Mouse (Mus musculus) liver, embryonic 11.5 days (tissue): ENCODE results near the gene Zfpl1. TPM values are rescaled to one million over a fixed set of nuclear protein-coding genes. Genes with fewer than 3 reads are reported as not detected.
A peak's percentile ranks its signal among the peaks of the same experiment; 100 is the strongest.

ENCODE experiments used
- ATAC-seq: fragments of 200-750 bp; cut with Nextera tagmentation; replicated peaks from 2 replicates; pipeline ENCODE4 v1.8.0; 2017; ENCODE audit warnings: moderate number of reproducible peaks, mild to moderate bottlenecking, moderate TSS enrichment, moderate library complexity; ENCODE audit not compliant: low FRiP score
- DNase-seq: peaks from one replicate; pipeline ENCODE4 v3.0.0-alpha.2; 2017; ENCODE audit warnings: low spot score
- H3K27ac ChIP-seq: fragments of 300-500 bp; sonication (generic); 2 replicates; pipeline ENCODE4 v1.5.1; 2014; ENCODE audit warnings: mild to moderate bottlenecking, low read depth, low read length, control low read depth
- H3K27me3 ChIP-seq: fragments of 300-500 bp; sonication (generic); replicated peaks from 2 replicates; pipeline ENCODE4 v1.6.1; 2014; ENCODE audit warnings: low read length, mixed read lengths; ENCODE audit not compliant: control insufficient read depth, insufficient read depth
- H3K36me3 ChIP-seq: fragments of 300-500 bp; sonication (generic); 2 replicates; pipeline ENCODE4 v1.6.1; 2014; ENCODE audit warnings: mild to moderate bottlenecking, low read length, moderate library complexity, mixed read lengths; ENCODE audit not compliant: control insufficient read depth, insufficient read depth
- H3K4me1 ChIP-seq: fragments of 300-500 bp; sonication (generic); replicated peaks from 2 replicates; pipeline ENCODE4 v1.6.1; 2014; ENCODE audit warnings: low read length, mixed read lengths; ENCODE audit not compliant: control insufficient read depth, insufficient read depth
- H3K4me2 ChIP-seq: fragments of 300-500 bp; sonication (generic); 2 replicates; pipeline ENCODE4 v1.6.1; 2014; ENCODE audit warnings: mild to moderate bottlenecking, control low read depth, moderate library complexity
- H3K4me3 ChIP-seq: fragments of 300-500 bp; sonication (generic); 2 replicates; pipeline ENCODE4 v1.5.1; 2014; ENCODE audit warnings: low read depth, low read length, control low read depth
- H3K9ac ChIP-seq: fragments of 300-500 bp; sonication (generic); 2 replicates; pipeline ENCODE4 v1.6.1; 2014; ENCODE audit warnings: low read depth, low read length, control low read depth
- H3K9me3 ChIP-seq: fragments of 300-500 bp; sonication (generic); 2 replicates; pipeline ENCODE4 v1.6.1; 2016; ENCODE audit warnings: low read length, inconsistent platforms, mixed read lengths; ENCODE audit not compliant: control insufficient read depth
- WGBS: fragments of 180-500 bp; shearing (Covaris S2); extraction: QIAGEN DNeasy Blood & Tissue Kit; methylation state at CpG from one replicate; pipeline ENCODE4 v1.1.7; 2014; 5-methylcytosine and 5-hydroxymethylcytosine counted together
- polyA plus RNA-seq: library from polyadenylated mRNA; unstranded; fragments of >200 nt; fragmentation: Nextera tagmentation; extraction: Ambion mirVana; gene quantifications from 2 replicates; pipeline ENCODE4 v1.2.1, GENCODE M21; 2014

Zfpl1 gene
- polyA plus RNA-seq, 1 experiment from 2014 or later = 52.3 TPM

DNA sequence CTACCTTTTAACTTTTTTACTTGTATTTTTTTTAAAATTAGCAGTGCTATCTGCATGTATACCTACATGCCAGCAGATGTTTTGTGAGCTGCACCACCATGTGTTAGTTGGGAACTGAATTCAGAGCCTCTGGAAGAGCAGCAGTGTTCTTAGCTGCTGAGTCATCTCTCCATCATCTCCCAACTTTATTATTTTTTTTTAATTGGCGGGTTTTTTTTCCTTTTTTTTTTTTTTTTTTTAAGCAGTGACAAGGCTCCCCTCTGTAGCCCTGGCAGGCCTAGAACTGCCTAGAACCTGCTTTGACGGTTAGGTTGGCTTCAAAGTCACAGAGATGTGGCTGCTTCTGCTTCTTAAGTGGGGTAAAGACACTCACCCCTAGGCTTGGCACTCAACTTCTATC, 40.1 kb upstream of the Zfpl1 start:
- Histone ChIP-seq H3K4me3 (no peak overlapping the region), H3K27ac (no peak overlapping the region), H3K4me1 (no peaks in the 10 kb centered on the region; the same call in none of the 2 replicates), H3K4me2 (no peak overlapping the region), H3K36me3 (peaks cover 4% of the 10 kb centered on the region; the same call in 1 of the 2 replicates), H3K9ac (no peak overlapping the region), H3K9me3 (no peaks in the 10 kb centered on the region; the same call in 1 of the 2 replicates), H3K27me3 (no peaks in the 10 kb centered on the region)
- DNase-seq (no peak), ATAC-seq (no peak)
- WGBS = 79% methylated on average over 2 of the region's 2 CpGs

DNA sequence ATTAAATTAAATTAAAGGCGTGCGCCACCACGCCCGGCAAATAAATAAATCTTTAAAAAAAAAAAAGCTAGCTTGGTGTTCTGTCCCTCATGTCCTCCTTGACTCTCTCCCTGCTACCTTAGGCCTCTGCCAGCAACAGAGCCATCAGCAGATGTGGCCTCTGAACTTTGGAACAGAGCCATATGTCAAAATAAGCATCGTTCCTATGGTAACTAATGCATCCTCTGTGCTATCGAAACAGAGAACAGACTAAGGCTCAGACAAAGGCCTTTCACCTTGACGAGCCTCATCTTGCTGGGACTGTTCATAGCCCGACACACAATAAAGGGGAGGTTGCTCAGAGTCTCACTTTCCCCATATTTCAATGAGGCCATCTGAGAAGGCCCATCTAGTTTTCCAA, 38.6 kb upstream of the Zfpl1 start:
- Histone ChIP-seq H3K4me2 (no peak overlapping the region), H3K27ac (0 out of 2 replicates have a peak overlapping the region, but pooled peaks have one; percentile 5), H3K27me3 (no peaks in the 10 kb centered on the region), H3K36me3 (peaks cover 4% of the 10 kb centered on the region; the same call in 1 of the 2 replicates), H3K4me3 (no peak overlapping the region), H3K9ac (no peak overlapping the region), H3K9me3 (no peaks in the 10 kb centered on the region; the same call in 1 of the 2 replicates), H3K4me1 (peaks cover 3% of the 10 kb centered on the region)
- no peak for DNase-seq
- WGBS = 85% methylated on average over 8 of the region's 8 CpGs
- ATAC-seq = no peak

DNA sequence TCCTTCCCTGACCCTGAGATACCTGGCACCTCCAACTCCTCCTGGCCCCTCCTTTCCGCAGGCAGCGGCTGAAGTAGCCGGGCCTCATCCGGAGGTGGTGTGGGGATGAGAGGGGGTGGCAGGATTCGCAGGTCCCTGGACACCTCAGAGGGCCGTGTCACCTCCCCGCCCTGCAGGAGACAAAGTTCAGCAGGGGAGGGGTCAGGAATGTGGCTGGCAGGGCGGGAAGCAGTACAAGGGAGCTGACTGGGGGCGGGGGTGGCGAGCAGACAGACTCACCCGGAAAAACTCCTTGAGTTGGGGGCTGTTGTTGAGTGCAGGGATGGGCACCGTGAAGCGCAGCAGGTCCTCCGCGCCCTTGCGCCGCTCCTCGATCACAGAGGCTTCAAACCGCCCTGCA, 37.0 kb upstream of the Zfpl1 start:
- Histone ChIP-seq H3K36me3 (peaks cover 4% of the 10 kb centered on the region; the same call in 1 of the 2 replicates), H3K4me2 (peak overlapping the region; percentile 41), H3K4me1 (peaks cover 6% of the 10 kb centered on the region), H3K4me3 (peak overlapping the region; percentile 17; the same call in 1 of the 2 replicates), H3K9ac (no peak overlapping the region), H3K9me3 (no peaks in the 10 kb centered on the region; the same call in 1 of the 2 replicates), H3K27ac (no peak overlapping the region; the same call in 1 of the 2 replicates), H3K27me3 (no peaks in the 10 kb centered on the region)
- DNase-seq (no peak), ATAC-seq (no peak)
- 56% methylated on average over 19 of the region's 19 CpGs for WGBS

DNA sequence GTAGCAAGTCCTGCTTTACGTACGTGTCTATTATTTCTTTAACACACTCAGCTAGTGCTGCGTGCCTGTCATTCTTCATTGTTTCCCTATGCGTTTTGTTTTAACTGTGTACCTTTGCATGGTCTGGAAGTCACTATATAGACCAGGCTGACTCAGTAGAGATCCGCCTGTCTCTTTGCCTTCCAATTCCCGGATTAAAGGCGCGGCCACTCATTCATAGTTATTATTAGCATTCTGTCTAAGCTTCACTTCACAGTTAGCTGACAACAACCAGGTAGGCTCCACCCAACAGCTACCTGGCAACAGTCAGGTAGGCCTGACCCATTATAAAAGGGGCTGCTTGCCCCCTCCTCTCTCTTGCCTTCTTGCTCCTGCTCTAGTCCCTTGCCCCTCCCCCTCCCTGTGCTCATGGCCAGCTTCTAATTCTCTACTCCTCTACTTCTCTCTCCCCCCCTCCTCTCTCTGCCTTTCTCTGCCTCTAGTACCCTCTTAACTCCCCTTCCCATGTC, 34.0 kb upstream of the Zfpl1 start:
- Histone ChIP-seq H3K4me1 (peaks cover 10% of the 10 kb centered on the region), H3K4me3 (peak overlapping the region; percentile 82), H3K4me2 (peak overlapping the region; percentile 85), H3K9ac (peak overlapping the region; percentile 93; the same call in 1 of the 2 replicates), H3K27me3 (no peaks in the 10 kb centered on the region), H3K36me3 (peaks cover 17% of the 10 kb centered on the region; the same call in 1 of the 2 replicates), H3K27ac (peak overlapping the region; percentile 98; the same call in 1 of the 2 replicates), H3K9me3 (no peaks in the 10 kb centered on the region)
- ATAC-seq (no peak), DNase-seq (no peak)
- 6% methylated on average over 8 of the region's 8 CpGs for WGBS

DNA sequence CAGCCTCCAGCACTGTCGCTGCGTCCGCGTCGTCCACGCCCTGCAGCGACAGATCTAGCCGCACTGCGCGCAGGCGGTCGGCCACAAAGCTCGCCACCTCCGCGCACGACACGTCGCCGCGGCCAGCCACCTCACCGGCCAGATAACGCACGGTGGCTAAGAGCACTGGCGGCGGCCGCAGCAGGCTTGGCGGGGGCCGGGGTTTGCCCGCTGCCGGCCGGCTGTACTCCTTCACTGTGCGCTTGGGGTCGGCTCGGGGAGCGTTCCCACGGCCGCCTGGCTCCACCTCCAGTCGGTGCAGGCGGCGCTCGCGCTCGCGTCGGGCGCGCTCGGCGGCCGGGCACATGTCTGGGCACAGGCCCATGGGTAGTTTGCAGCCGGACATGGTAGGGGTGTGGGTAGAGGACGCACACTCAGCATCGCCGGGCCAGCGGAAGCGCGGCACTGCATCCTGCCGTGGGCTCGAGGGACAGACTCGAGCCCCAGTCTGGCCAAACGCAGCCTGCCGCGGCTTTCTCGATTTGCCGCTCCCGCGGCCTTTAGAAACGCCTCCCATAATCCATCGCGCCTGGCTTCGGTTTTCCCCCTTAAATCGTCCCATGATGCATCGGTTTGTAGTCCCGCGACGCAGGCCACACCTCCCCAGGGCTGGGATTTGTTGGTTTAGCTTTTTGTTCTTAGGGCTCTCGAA, 33.4 kb upstream of the Zfpl1 start, which contains the start of gene Sac3d1:
Gene Sac3d1, minus strand, starts transcription at position 665 of the 691 bp plus-strand sequence.
- DNase-seq = peak; percentile 87
- H3K4me3 ChIP-seq = peak within 1 kb of the TSS; percentile 82
- peaks cover 10% of the 10 kb centered on the region for H3K4me1 ChIP-seq
- peak within 1 kb of the TSS; percentile 98 for H3K27ac ChIP-seq
- peaks cover 14% of the 10 kb centered on the region; the same call in 1 of the 2 replicates for H3K36me3 ChIP-seq
- no peaks in the 10 kb centered on the region for H3K27me3 ChIP-seq
- peak within 1 kb of the TSS; percentile 93 for H3K9ac ChIP-seq
- under 1% methylated on average over 77 of the region's 77 CpGs for WGBS
- peak within 1 kb of the TSS; percentile 85 for H3K4me2 ChIP-seq
- peak; percentile 83 for ATAC-seq
- H3K9me3 ChIP-seq = no peaks in the 10 kb centered on the region

DNA sequence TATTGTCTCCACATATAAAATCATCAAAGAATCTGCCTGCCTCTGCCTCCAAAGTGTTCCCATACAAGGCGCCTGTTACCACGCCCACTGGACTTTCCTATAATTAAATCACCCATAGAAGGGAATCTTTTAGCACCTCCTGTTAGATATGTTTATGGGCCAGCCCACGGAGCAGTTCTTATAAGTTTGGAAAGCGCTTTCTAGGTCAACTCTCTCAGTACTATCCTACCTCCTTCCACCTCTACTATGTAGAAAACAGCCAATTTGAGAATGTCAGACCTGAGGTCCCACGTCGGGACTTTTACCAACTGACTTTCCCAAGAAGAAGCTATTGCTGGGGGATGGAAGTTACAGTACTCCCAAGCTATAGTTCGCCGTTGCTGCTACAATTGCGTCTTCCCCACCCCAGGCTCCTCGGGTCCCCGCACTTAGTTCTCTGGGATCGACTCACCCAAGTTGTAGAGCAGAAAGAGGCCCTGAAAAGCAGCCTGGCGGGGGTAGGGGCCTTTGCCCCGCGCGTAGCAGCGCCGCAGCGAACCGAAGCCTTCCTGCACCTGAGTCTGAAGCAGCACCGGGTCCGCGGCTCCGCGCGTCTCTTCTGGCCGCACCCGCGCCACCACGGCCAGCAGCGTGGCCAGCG, 32.7 kb upstream of the Zfpl1 start:
- WGBS = 4% methylated on average over 32 of the region's 32 CpGs
- ATAC-seq (no peak), DNase-seq (no peak)
- Histone ChIP-seq H3K9ac (peak overlapping the region; percentile 93), H3K27me3 (no peaks in the 10 kb centered on the region), H3K4me2 (peak overlapping the region; percentile 85), H3K9me3 (no peaks in the 10 kb centered on the region), H3K36me3 (peaks cover 14% of the 10 kb centered on the region; the same call in 1 of the 2 replicates), H3K27ac (peak overlapping the region; percentile 98), H3K4me1 (peaks cover 10% of the 10 kb centered on the region), H3K4me3 (peak overlapping the region; percentile 82)

DNA sequence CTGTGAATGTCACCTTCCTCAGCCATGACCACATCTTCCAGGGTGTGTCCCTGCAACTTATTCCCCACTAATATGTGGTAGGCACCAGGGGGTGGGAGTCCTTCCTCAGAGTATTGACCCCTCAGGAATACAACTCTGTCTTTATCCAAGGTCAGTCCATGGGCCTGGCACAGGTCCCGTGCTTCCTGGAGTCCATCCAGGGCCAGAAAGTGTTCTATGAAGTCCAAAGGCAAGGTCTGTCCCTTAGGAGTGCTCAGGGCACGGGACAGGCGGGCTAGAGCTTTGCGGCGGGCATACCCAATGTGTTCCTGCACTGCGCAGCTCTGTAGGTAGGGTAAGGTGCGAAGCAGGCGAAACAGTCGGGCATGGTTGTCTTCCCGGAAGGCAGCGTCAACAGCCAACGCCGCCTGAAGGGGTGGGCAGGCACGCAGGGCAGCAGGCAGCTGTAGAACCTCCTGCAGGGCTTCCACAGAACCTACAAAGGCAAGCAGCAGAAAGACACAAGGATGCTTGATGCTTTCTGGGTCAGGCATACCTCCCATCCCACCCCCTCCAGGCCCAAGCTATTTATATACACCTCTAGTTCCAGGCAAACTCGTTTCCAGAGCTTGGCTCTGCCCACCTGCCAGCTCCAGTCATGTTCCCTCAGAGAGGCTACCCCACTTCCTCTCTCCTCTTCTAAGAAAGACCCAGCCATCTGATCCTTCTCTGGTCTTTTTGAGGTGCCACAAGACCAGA, 31.5 kb upstream of the Zfpl1 start:
- ATAC-seq (no peak), DNase-seq (no peak)
- Histone ChIP-seq H3K27me3 (no peaks in the 10 kb centered on the region), H3K4me1 (peaks cover 10% of the 10 kb centered on the region), H3K4me2 (peak overlapping the region; percentile 85), H3K9me3 (no peaks in the 10 kb centered on the region), H3K27ac (no peak overlapping the region), H3K36me3 (peaks cover 14% of the 10 kb centered on the region; the same call in 1 of the 2 replicates), H3K4me3 (peak overlapping the region; percentile 82), H3K9ac (peak overlapping the region; percentile 93)
- WGBS = 91% methylated on average over 15 of the region's 15 CpGs

DNA sequence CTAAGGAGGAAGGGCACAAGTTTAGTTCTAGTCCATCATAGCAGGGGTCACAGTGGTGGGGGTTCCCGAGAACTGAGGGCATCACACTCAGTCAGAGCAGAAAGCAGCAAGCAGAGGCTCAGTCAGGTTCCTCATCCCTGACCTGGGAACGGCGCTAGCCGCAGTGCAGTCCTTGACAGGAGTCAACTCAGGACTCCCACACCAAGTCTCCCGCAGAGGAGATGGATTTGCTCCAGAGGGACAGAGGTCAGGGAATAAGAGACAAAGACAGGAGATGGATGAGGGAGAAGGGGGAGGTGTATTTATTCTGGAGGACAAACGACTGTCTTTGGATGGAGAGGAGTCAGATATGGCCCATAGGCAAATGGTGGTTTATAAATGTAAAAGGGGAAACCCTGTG, 28.4 kb upstream of the Zfpl1 start:
- H3K36me3 ChIP-seq = peaks cover 14% of the 10 kb centered on the region; the same call in 1 of the 2 replicates
- H3K4me3 ChIP-seq = no peak overlapping the region
- no peak overlapping the region for H3K9ac ChIP-seq
- H3K4me2 ChIP-seq = no peak overlapping the region
- ATAC-seq (no peak), DNase-seq (no peak)
- WGBS = 66% methylated on average over 6 of the region's 6 CpGs
- H3K4me1 ChIP-seq = peaks cover 7% of the 10 kb centered on the region
- H3K9me3 ChIP-seq = no peaks in the 10 kb centered on the region
- no peaks in the 10 kb centered on the region for H3K27me3 ChIP-seq
- no peak overlapping the region for H3K27ac ChIP-seq
